Mouse (Mus musculus): Measurements from ENCODE around the gene Sirpa. TPM values are rescaled to one million over a fixed set of nuclear protein-coding genes. Genes with fewer than 3 reads are reported as not detected.

The Sirpa gene
- total and polyA plus RNA-seq, 2 experiments from 2014 or later, result 61.8 to 118 TPM

DNA sequence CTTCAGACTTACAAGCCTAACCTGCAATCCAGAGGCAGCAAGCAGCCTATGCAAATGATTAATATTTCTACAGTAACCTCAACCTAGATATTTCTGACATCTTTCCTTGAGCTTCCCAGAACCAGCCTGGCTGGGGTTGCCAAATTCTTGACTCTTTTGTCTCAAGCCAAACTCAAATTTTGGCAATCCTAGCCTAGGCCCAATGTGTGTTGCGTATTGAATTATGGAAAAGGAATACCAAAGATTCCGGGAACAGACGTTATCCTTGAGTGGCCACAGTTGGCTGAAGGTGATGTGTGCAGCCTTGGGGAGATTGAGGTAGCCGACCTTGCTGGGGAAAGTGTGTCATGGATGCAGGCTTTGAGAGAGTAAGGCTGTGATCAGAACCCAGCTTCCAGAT, 66.2 kb downstream of the Sirpa start:
- 79% methylated on average over 4 of the region's 4 CpGs for WGBS
- no peak for ATAC-seq

DNA sequence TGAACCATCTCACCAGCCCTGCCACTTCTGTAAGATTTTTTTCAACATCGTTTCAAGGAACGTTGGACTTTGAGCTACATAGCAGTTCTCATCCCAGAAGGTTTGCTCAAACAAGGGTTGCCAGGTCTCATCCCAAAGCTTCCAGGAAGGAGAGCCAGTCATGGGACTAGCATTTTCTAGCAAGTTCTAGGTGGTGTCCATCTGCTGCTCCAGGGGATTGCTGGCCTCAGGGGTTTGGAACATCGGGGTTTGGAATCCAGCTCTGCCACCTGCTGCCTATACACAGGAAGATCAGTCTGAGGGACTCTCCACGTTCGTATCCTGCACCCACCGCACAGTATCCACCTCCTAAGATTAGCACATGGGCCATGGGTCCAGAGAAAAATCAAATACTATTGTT, 67.4 kb downstream of the Sirpa start:
- DNase-seq (no peak), ATAC-seq (no peak)
- no peaks in the 10 kb centered on the region for H3K27me3 ChIP-seq (ENCODE audit: insufficient read depth, low read length)
- no peak overlapping the region for H3K9ac ChIP-seq
- 67% methylated on average over 6 of the region's 6 CpGs for WGBS
- no peaks in the 10 kb centered on the region for H3K9me3 ChIP-seq (ENCODE audit: low read length)
- no peak overlapping the region for H3K4me3 ChIP-seq (ENCODE audit: low read depth, low read length)
- H3K27ac ChIP-seq (ENCODE audit: low read depth, low read length), result no peak overlapping the region
- no peak overlapping the region for H3K4me2 ChIP-seq (ENCODE audit: low read depth)
- peak; percentile 28; the same call in 1 of the 2 replicates for TF ChIP-seq CTCF (IDR thresholded peaks at IDR 0.05; ENCODE audit: low read depth)
- H3K36me3 ChIP-seq (ENCODE audit: insufficient read depth), result no peaks in the 10 kb centered on the region
- H3K4me1 ChIP-seq (ENCODE audit: insufficient read depth), result no peaks in the 10 kb centered on the region

More for the DNA sequence above, 66.2 kb downstream of the Sirpa start:
- no peak overlapping the region for H3K4me3 ChIP-seq (ENCODE audit: low read depth, low read length)
- H3K27me3 ChIP-seq (ENCODE audit: insufficient read depth, low read length), result no peaks in the 10 kb centered on the region
- no peak for DNase-seq
- no peaks in the 10 kb centered on the region for H3K9me3 ChIP-seq (ENCODE audit: low read length)
- no peak overlapping the region for H3K9ac ChIP-seq
- no peak for TF ChIP-seq CTCF (IDR thresholded peaks at IDR 0.05; ENCODE audit: low read depth)
- no peak overlapping the region for H3K4me2 ChIP-seq (ENCODE audit: low read depth)
- no peak overlapping the region for H3K27ac ChIP-seq (ENCODE audit: low read depth, low read length)
- no peaks in the 10 kb centered on the region for H3K36me3 ChIP-seq (ENCODE audit: insufficient read depth)
- no peaks in the 10 kb centered on the region for H3K4me1 ChIP-seq (ENCODE audit: insufficient read depth)

DNA sequence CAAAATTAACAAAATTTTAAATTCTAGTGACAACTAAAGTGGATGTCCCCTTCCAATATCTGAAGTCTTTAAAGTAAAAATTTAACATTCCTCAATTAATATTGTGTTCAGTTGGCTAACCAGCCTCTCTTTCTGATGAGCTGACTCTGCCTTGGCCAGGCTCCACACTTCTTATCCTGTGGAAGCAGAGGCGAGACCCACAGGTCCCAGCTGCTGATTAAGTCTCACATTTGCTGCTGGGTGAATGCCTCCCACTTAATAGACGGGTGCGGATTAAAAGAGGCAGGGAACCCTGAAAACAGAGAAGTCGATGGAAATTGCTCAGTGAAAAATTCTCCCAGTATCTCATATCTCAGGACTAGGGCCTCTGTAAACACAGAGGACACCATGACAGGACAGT, 69.8 kb downstream of the Sirpa start:
- no peak overlapping the region for H3K4me3 ChIP-seq (ENCODE audit: low read depth, low read length)
- H3K4me1 ChIP-seq (ENCODE audit: insufficient read depth), result no peaks in the 10 kb centered on the region
- 57% methylated on average over 4 of the region's 4 CpGs for WGBS
- DNase-seq (no peak), ATAC-seq (no peak)
- H3K4me2 ChIP-seq (ENCODE audit: low read depth), result no peak overlapping the region
- no peaks in the 10 kb centered on the region for H3K27me3 ChIP-seq (ENCODE audit: insufficient read depth, low read length)
- TF ChIP-seq CTCF (IDR thresholded peaks at IDR 0.05; ENCODE audit: low read depth), result no peak
- no peaks in the 10 kb centered on the region for H3K9me3 ChIP-seq (ENCODE audit: low read length)
- H3K36me3 ChIP-seq (ENCODE audit: insufficient read depth), result no peaks in the 10 kb centered on the region
- H3K27ac ChIP-seq (ENCODE audit: low read depth, low read length), result no peak overlapping the region
- no peak overlapping the region for H3K9ac ChIP-seq

DNA sequence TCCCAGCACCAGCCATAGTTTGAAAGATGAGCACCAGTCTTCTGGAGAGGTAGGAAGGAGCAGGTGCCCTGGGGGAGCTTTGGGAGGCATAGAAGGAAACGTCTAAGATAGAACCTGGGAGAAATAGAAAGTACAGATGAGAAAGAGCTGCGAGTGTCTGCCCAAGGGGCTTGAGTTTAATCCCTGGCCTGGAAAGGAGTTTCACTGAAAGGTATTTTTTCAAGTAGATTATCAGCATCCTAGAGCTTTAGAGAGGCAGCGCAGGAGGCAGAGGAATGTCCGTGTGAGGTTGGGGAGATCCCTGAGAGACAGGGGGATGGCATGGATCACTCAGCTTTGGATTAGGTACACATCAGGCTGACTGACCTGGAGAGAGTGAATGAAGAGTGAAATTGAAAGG, 79.3 kb downstream of the Sirpa start:
- TF ChIP-seq CTCF (IDR thresholded peaks at IDR 0.05; ENCODE audit: low read depth), result no peak
- no peaks in the 10 kb centered on the region for H3K36me3 ChIP-seq (ENCODE audit: insufficient read depth)

DNA sequence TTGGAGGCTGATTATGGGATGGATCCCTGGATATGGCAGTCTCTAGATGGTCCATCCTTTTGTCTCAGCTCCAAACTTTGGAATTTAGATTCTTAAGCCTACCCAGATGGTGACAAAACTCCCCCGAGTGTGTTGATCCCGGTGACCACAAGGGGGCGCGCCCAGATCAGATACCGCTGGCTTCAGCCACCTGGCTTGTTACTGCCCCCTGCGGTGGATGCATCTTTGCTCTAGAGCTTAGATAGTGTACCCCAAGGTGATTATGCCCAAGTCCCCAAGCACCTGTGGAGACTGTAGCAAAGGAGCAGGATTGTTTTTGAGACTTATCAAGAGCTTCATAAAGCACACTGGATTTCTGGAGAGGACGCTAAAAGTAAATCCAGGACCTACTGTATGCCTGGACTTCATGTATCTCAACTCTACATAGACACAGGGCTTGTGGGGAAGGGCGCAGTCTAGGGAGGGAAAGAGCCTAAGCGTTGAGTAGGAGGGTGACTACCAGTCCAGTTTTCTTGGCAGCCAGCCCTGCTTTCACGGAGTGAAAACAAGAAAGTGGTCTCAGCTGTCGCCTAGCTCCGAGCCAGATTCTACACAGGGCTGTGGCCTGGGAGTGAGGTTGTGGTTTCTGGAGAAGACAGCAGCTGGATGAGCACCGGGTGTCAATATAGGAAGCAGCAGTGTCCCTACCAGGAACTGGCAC, 82.5 kb downstream of the Sirpa start:
- no peak overlapping the region for H3K4me3 ChIP-seq (ENCODE audit: low read depth, low read length)
- H3K9ac ChIP-seq, result no peak overlapping the region
- H3K27ac ChIP-seq (ENCODE audit: low read depth, low read length), result no peak overlapping the region
- peak; percentile 47 for ATAC-seq
- H3K36me3 ChIP-seq (ENCODE audit: insufficient read depth), result no peaks in the 10 kb centered on the region
- peak; percentile 92 for TF ChIP-seq CTCF (IDR thresholded peaks at IDR 0.05; ENCODE audit: low read depth)
- H3K27me3 ChIP-seq (ENCODE audit: insufficient read depth, low read length), result no peaks in the 10 kb centered on the region
- no peak overlapping the region for H3K4me2 ChIP-seq (ENCODE audit: low read depth)
- DNase-seq, result peak; percentile 77
- 20% methylated on average over 13 of the region's 13 CpGs for WGBS
- no peaks in the 10 kb centered on the region for H3K9me3 ChIP-seq (ENCODE audit: low read length)
- H3K4me1 ChIP-seq (ENCODE audit: insufficient read depth), result peaks cover 7% of the 10 kb centered on the region; the same call in 1 of the 2 replicates

More for the DNA sequence above, 79.3 kb downstream of the Sirpa start:
- ATAC-seq (no peak), DNase-seq (no peak)
- H3K27ac ChIP-seq (ENCODE audit: low read depth, low read length), result no peak overlapping the region
- no peak overlapping the region for H3K4me2 ChIP-seq (ENCODE audit: low read depth)
- H3K4me1 ChIP-seq (ENCODE audit: insufficient read depth), result no peaks in the 10 kb centered on the region
- no peaks in the 10 kb centered on the region for H3K9me3 ChIP-seq (ENCODE audit: low read length)
- H3K27me3 ChIP-seq (ENCODE audit: insufficient read depth, low read length), result no peaks in the 10 kb centered on the region
- H3K9ac ChIP-seq, result no peak overlapping the region
- 83% methylated on average over 4 of the region's 4 CpGs for WGBS
- no peak overlapping the region for H3K4me3 ChIP-seq (ENCODE audit: low read depth, low read length)

DNA sequence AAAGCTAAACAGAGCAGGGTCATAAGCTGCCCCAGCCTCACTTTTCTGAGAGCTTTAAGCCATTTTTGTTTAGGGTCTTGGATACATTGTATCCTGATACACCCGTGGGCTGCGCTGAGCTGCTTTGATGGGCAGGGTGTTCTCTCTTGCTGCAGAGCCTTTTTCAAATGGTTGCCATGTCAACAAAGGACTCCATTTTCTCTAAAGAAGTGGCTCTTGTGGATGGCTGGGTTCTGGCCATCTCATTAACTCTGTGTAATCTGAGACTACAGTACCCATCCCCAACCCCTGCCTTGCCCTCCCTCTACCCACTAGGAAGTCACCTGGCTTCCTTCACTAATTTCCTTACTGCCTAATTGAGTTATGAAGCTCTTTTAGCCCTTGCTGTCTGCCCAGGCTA, 85.0 kb downstream of the Sirpa start:
- no peak overlapping the region for H3K27ac ChIP-seq (ENCODE audit: low read depth, low read length)
- H3K9ac ChIP-seq, result no peak overlapping the region
- no peaks in the 10 kb centered on the region for H3K36me3 ChIP-seq (ENCODE audit: insufficient read depth)
- 11% methylated on average over 2 of the region's 2 CpGs for WGBS
- ATAC-seq (peak; percentile 84), DNase-seq (peak; percentile 64)
- H3K4me1 ChIP-seq (ENCODE audit: insufficient read depth), result peaks cover 7% of the 10 kb centered on the region; the same call in 1 of the 2 replicates
- TF ChIP-seq CTCF (IDR thresholded peaks at IDR 0.05; ENCODE audit: low read depth), result no peak
- no peak overlapping the region for H3K4me2 ChIP-seq (ENCODE audit: low read depth)
- H3K27me3 ChIP-seq (ENCODE audit: insufficient read depth, low read length), result no peaks in the 10 kb centered on the region
- H3K4me3 ChIP-seq (ENCODE audit: low read depth, low read length), result no peak overlapping the region
- no peaks in the 10 kb centered on the region for H3K9me3 ChIP-seq (ENCODE audit: low read length)

DNA sequence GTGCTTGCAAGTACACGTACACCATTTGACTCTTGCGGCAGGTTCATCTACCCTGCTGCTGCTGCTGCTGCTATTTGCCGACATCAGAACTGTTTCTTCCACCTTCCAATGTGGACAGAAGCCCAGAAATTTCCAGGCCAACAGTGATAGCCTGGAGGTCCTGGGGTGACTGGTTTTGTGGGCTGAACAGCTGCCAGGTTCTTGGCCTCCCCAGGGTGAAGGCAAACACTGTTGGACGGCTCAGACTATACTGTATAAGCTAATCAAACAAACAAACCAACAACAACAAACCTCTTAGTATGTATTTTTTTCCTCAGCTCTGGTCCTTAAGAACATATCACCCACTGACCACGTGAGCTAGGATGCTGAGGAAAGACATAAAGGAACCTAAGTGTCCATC, 86.4 kb downstream of the Sirpa start:
- DNase-seq (no peak), ATAC-seq (no peak)
- Histone ChIP-seq H3K4me1 (ENCODE audit: insufficient read depth) (peaks cover 7% of the 10 kb centered on the region; the same call in 1 of the 2 replicates), H3K36me3 (ENCODE audit: insufficient read depth) (no peaks in the 10 kb centered on the region), H3K27me3 (ENCODE audit: insufficient read depth, low read length) (no peaks in the 10 kb centered on the region), H3K9me3 (ENCODE audit: low read length) (no peaks in the 10 kb centered on the region), H3K4me2 (ENCODE audit: low read depth) (no peak overlapping the region), H3K27ac (ENCODE audit: low read depth, low read length) (no peak overlapping the region), H3K9ac (no peak overlapping the region), H3K4me3 (ENCODE audit: low read depth, low read length) (no peak overlapping the region)
- WGBS, result 83% methylated on average over 5 of the region's 5 CpGs
- no peak for TF ChIP-seq CTCF (IDR thresholded peaks at IDR 0.05; ENCODE audit: low read depth)

Data from forebrain, postnatal 0 days (tissue).